Comparison of ENCODE assay signal across 40 mouse cellular contexts in genomic region chr16:8383396-8383795, GRCm38 (mm10). TPM values are rescaled to one million over a fixed set of nuclear protein-coding genes. Genes with fewer than 3 reads are reported as not detected.
"Had no signal": no experiment of that assay in that cellular context is flagged by ENCODE, and none has a peak within 500 bp of the region (broad histone marks: within the 10 kb centered on the region; RNA-seq: fewer than 3 reads in every experiment).

No protein-coding gene starts in this region.

- H3K4me1 ChIP-seq: limb, embryonic 10.5 days; limb, embryonic 12.5 days; limb, embryonic 13.5 days; limb, embryonic 15.5 days; liver, embryonic 12.5 days; liver, embryonic 13.5 days; liver, embryonic 15.5 days; lung, embryonic 15.5 days; megakaryocyte, embryonic 14.5 days; neural tube, embryonic 12.5 days had no signal

- H3K9me3 ChIP-seq: limb, embryonic 10.5 days; limb, embryonic 12.5 days; limb, embryonic 13.5 days; limb, embryonic 15.5 days; liver, embryonic 12.5 days; liver, embryonic 13.5 days; liver, embryonic 15.5 days; lung, embryonic 15.5 days; megakaryocyte, embryonic 14.5 days; midbrain, embryonic 10.5 days; midbrain, embryonic 12.5 days; midbrain, embryonic 13.5 days; midbrain, embryonic 15.5 days; neural tube, embryonic 12.5 days had no signal

- H3K4me3 ChIP-seq: limb, embryonic 10.5 days; limb, embryonic 12.5 days; limb, embryonic 13.5 days; limb, embryonic 15.5 days; liver, embryonic 12.5 days; liver, embryonic 13.5 days; liver, embryonic 15.5 days; lung, embryonic 15.5 days; megakaryocyte, embryonic 14.5 days; midbrain, embryonic 10.5 days; midbrain, embryonic 12.5 days; midbrain, embryonic 13.5 days; midbrain, embryonic 15.5 days; myocyte; neural tube, embryonic 12.5 days had no signal

- H3K27ac ChIP-seq: limb, embryonic 10.5 days; limb, embryonic 12.5 days; limb, embryonic 13.5 days; limb, embryonic 15.5 days; liver, embryonic 12.5 days; liver, embryonic 13.5 days; liver, embryonic 14.5 days; liver, embryonic 15.5 days; lung, embryonic 15.5 days; macrophage; midbrain, embryonic 10.5 days; midbrain, embryonic 12.5 days; midbrain, embryonic 13.5 days; midbrain, embryonic 15.5 days; neural tube, embryonic 12.5 days had no signal

- H3K36me3 ChIP-seq: limb, embryonic 10.5 days; limb, embryonic 12.5 days; limb, embryonic 13.5 days; limb, embryonic 15.5 days; liver, embryonic 12.5 days; liver, embryonic 13.5 days; liver, embryonic 15.5 days; lung, embryonic 15.5 days; midbrain, embryonic 10.5 days; midbrain, embryonic 12.5 days; midbrain, embryonic 13.5 days; midbrain, embryonic 15.5 days; neural tube, embryonic 12.5 days had no signal

- H3K27me3 ChIP-seq: limb, embryonic 12.5 days; limb, embryonic 15.5 days; liver, embryonic 13.5 days; liver, embryonic 15.5 days; lung, embryonic 15.5 days; midbrain, embryonic 12.5 days; midbrain, embryonic 13.5 days; midbrain, embryonic 15.5 days; neural tube, embryonic 12.5 days had no signal

- H3K9ac ChIP-seq: limb, embryonic 12.5 days; limb, embryonic 13.5 days; limb, embryonic 15.5 days; liver, embryonic 12.5 days; liver, embryonic 13.5 days; liver, embryonic 14.5 days; liver, embryonic 15.5 days; liver, postnatal 0 days; lung, embryonic 14.5 days; lung, embryonic 15.5 days; midbrain, embryonic 12.5 days; midbrain, embryonic 13.5 days; midbrain, embryonic 15.5 days; neural tube, embryonic 12.5 days had no signal

- DNase-seq: left cerebral cortex, postnatal 4 days; liver; liver, embryonic 13.5 days; liver, postnatal 0 days; lung, adult 18-20 months; lung, adult 2 months; lung, embryonic 14.5 days; lung, postnatal 10 days; lung, postnatal 14 days; lung, postnatal 36 days; lung, postnatal 4 days; midbrain, embryonic 14.5 days had no signal

- ATAC-seq: liver, embryonic 12.5 days; liver, postnatal 0 days; lung, postnatal 0 days; midbrain, embryonic 13.5 days; midbrain, embryonic 15.5 days; midbrain, embryonic 16.5 days had no signal

- H3K4me2 ChIP-seq: limb, embryonic 12.5 days; limb, embryonic 13.5 days; limb, embryonic 15.5 days; liver, embryonic 11.5 days; liver, embryonic 12.5 days; liver, embryonic 13.5 days; liver, embryonic 15.5 days; lung, embryonic 14.5 days; lung, embryonic 15.5 days; midbrain, embryonic 11.5 days; midbrain, embryonic 12.5 days; midbrain, embryonic 13.5 days; midbrain, embryonic 15.5 days; neural tube, embryonic 12.5 days had no signal

RNA-seq across cellular contexts. Expression of gene Tmem114, which starts 41.5 kb away (rescaled TPM):
- total RNA-seq: liver, adult 2 months; megakaryocyte, adult 5-6 weeks; megakaryocyte-erythroid progenitor cell, adult 5-6 weeks; monocyte, adult 5-6 weeks had no signal
- polyA plus RNA-seq: limb, embryonic 11.5 days; limb, embryonic 12.5 days; limb, embryonic 15.5 days; liver, adult 2 months; liver, embryonic 11.5 days; liver, embryonic 12.5 days; liver, embryonic 13.5 days; liver, embryonic 15.5 days; liver, embryonic 16.5 days; liver, postnatal 0 days; lung, adult 2 months; lung, embryonic 14.5 days; lung, embryonic 15.5 days; lung, embryonic 16.5 days; lung, postnatal 0 days; macrophage; midbrain, embryonic 10.5 days; midbrain, embryonic 11.5 days; midbrain, embryonic 12.5 days; midbrain, embryonic 14.5 days; myocyte; neural tube, embryonic 11.5 days; neural tube, embryonic 12.5 days had no signal
